Mouse (Mus musculus) mesoderm, embryonic 11.5 days (tissue): ENCODE data around the gene Slc50a1.

ENCODE experiments used
- DNase-seq: peaks from one replicate; pipeline ENCODE4 v3.0.0-alpha.2; 2012; ENCODE audit warnings: low read depth, low spot score

The Slc50a1 gene

DNA sequence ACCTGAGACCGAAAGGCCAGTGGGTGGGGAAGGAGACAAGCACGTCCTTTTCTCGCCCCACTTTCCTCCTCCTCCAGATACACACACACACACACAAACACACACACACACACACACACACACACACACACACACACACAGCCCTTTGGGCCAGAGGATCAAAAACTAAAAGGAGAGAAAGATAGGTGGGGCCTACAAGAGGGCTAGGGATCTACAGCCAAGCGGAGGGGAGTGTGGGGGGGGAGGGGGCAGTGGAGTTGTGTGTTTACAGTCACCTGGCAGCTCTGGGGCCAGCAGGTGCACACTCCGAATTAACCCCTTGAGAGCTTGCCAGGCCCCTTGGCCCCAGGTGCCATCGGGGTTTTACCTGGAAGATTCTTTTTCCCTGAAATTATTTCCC, 37.8 kb downstream of the Slc50a1 start:
- DNase-seq, result no peak

DNA sequence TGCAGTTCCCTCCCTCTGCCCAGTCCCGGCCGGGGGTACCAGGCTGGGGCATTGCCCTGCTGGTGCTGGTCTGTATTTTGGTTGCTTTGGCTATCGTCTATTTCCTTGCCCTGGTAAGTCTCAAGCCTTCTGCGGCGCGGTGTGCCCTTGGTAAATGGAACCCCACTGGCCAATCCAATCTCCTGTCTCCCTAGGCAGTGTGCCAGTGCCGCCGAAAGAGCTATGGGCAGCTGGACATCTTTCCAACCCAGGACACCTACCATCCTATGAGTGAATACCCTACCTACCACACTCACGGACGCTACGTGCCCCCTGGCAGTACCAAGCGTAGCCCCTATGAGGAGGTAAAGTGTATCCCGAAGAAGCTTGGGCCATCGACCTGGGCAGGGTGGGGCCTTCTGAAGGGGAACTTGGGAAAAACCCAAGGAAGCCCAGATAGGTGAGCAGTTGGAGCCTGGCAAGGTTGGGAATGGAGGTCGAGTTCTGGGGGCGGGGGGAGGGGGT, 38.5 kb downstream of the Slc50a1 start:
- no peak for DNase-seq

DNA sequence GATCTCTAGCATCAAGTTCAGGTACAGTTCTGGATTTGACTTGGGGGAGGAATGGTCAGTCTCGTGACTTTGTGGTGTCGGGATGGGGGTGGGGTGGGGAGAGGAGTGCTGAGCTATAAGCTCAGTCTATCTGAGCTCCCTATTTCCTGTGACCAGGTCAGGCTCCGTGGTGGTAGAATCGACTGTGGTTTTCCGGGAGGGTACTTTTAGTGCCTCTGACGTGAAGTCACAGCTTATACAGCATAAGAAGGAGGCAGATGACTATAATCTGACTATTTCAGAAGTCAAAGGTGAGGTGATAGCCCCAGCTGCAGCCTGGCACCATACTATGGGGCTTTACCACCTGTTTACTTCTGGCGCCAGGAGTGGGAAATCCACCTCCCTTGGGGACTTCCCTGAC, 39.0 kb downstream of the Slc50a1 start:
- DNase-seq, result no peak

DNA sequence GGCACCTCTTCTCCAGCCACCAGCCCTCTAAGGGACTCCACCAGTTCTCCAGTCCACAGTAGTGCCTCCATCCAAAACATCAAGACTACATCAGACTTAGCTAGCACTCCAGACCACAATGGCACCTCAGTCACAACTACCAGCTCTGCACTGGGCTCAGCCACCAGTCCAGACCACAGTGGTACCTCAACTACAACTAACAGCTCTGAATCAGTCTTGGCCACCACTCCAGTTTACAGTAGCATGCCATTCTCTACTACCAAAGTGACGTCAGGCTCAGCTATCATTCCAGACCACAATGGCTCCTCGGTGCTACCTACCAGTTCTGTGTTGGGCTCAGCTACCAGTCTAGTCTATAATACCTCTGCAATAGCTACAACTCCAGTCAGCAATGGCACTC, 39.8 kb downstream of the Slc50a1 start:
- DNase-seq, result no peak

DNA sequence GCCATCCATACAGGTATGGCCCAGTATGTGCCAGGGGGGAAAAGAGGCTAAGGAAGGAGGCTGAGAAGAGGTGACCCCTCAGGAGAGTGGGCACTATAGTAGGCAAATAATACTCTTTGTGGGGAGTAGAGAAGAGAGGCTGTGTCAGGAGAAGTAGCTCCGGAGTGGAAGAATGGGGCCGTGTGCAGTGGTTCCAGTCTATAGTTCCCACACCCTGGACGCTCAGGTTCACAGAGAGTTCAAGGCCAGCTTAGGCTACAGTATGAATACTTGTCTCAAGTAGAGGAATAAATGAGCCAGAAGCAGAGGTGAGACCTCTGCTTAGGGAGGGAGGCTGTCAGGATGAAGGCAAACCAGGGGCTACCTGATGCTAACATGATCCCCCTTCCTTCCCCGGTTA, 41.1 kb downstream of the Slc50a1 start:
- no peak for DNase-seq

DNA sequence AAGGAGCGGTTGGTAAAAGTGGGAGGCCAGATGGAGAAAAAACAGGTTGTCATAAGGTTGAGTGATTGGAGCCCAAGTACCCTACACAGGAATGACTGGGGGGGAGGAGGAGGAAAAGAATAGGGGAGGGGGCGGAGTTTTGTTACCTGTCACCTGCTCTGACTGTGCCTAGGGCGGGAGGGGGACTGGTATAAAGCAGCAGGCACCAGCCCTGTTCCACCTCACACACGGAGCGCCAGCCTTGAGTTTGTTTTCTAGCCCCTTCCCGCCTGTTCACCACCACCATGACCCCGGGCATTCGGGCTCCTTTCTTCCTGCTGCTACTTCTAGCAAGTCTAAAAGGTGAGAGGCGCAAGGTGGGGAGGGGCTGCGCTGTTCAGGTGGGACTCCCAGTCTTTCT, 41.5 kb downstream of the Slc50a1 start, which contains the start of gene Muc1:
Gene Muc1, plus strand, starts transcription at position 222 of the 400 bp plus-strand sequence.
- no peak for DNase-seq

DNA sequence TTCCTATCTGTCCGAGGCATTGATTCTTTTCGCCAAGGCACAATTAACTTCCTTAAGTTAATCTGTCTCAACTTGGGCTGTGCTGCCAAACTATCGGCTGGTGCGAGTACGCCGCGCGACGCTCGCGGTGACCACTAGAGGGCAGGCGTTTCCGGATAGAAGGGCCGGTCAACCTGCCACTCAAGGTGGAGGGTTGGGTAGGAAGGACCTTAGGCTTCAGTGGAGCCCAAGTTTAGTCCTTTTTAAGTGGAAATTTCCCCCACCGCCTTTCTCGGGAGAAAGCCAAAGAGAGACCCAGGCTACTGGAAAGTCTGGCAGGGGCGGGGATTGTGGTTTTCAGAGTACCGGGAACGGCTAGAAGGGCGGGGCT, 42.2 kb downstream of the Slc50a1 start:
- DNase-seq, result peak; percentile 84

DNA sequence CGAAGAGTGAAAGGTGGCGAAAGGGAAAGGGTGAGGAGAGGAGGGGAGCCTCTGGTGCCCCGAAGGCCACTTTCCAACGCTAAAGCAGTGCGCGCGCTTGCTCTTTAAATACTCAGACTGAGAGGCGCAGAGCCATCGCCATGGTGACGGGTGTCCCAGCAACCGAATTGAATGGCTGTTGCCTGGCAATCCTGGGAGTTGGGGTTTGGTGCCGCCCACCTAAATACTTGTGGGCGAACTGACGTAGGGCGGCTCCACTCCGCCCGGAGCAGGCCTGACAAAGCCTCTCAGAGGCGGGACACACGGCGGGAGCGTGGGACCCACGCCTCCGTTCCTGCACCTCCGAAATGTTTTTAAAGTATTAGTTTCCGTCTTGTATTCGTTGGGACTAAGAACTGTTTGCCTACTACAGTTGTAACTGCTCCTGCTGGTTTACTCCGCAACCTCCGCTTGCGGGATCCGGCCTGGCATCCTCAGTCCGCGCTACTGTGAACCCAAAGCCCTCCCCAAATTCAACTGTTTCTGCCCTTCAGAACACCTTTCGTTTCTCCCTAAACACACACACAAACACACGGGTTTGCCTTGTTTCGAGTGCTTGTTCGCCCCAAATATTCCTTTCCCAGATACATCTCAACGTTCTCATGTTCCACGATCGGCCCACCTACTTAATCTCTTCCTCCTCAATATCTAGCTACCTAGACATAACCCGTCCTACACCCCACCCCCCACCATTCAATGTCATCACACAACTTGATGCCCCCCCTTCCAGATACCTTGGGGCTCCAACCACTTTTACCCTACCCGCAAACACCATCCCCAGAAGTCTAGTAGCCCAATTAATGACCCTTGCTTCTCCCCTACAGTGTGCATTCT, 42.8 kb downstream of the Slc50a1 start:
- peak; percentile 96 for DNase-seq

DNA sequence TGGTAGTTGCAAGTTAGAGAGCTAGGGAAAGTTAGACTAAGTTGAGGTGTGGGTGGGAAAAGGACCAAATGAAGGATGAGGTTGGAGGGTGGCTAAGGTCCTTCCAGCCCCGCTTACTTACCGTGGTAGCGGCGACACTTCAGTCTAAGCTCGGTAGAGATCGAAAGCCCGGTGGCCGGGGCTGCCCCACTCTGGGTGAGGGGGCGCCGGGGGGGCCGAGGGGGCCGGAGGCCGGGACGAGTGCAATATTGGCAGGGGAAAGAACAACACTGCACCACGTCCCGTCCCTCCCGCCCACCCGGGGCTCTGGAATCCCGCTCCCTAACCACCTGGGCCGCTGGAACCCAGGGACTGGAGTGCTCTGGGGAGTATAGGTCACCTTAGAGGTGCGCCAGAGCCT, 43.5 kb downstream of the Slc50a1 start, which contains the start of gene Mtx1:
Gene Mtx1, minus strand, starts transcription at position 189 of the 400 bp plus-strand sequence.
- no peak for DNase-seq

DNA sequence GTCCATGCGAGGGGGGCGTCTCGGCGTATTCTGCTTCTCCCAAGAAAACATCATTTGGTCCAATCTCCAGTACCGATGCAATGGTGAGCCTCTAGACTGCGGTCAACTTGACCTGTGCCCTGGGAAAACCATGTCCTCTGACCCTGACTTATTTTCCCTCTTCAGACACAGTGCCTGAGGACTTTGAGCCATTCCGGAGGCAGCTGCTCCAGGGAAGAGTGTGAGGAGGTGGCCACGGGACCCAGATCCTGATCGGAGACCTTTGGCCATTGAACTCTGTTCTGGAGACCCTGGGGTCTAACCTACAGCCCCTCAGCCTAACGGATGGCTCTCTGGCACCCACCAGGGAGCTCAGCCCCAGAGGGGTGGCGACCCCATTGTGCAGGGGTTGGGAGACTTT, 44.0 kb downstream of the Slc50a1 start:
- DNase-seq, result no peak

DNA sequence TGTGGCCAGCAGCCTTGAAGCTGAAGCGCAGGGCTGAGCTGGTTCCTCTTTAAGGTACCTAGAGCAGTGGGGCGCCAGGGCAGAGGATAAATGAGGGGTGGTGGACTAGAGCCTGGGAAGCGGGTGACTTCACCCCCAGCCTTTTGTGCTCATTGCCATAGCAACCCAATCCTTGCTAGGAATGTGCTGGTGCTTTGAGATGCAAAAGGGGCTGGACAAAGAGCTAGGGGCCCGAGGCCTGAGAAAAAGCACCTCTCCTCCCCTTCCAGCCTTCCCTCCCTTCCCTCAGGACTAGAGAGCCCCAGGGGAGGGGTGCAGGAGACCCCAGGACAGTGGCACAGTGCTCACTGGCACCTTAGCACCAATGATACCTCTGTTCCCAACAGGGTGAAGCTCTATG, 44.5 kb downstream of the Slc50a1 start:
- DNase-seq, result peak; percentile 84

DNA sequence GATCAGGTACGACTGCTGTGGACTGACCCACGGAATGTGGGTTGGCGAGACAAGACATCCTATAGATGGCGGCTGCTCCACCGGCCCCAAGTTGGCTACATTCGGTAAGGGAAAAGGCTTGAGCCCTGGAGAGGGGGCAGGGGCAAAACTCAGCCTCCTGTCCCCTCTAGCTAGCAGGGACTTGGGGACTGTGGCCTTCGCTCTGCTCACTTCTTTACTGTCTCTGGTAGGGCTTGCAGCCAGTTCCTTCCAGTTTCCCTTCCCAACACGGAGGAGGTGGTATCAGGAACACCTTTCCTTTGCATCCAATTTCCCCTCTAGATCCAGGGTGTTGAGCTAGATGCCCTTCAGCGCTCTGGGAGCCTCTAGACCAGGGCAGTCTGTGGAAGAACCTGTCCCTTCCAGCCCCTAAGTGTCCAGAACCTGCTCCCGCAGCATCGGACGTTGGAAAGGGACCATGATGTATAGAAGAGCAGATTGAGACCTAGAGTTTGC, 45.0 kb downstream of the Slc50a1 start:
- no peak for DNase-seq

DNA sequence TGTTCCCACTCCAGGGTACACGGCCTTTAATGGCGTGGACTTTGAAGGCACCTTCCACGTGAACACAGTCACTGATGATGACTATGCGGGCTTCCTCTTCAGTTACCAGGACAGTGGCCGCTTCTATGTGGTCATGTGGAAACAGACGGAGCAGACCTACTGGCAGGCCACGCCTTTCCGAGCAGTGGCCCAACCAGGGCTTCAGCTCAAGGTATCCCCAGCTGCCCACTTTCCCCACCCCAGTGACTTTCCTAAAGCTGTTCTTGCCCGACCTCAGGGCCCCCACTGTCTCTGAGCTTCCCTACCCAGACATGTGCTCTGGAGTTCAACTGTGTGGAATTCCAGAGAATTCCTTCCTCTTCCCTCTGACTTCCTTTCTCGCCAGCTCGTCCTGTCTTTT, 45.6 kb downstream of the Slc50a1 start:
- DNase-seq, result no peak

DNA sequence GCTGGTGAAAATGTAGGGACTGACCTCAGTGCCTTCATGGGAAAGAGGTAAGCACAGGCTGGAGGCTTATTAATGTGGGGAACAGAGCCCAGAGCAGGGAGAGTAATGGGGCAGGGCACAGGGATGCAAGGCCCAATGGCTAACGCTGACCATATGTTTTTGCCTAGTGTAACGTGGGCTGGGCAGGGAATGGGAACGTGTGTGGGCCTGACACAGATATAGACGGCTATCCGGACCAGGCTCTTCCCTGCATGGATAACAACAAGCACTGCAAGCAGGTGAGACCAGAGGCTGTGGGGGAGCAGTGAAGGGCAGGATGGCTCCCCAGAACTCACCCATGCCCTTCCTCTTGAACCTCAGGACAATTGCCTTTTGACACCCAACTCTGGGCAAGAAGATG, 49.2 kb downstream of the Slc50a1 start:
- no peak for DNase-seq

DNA sequence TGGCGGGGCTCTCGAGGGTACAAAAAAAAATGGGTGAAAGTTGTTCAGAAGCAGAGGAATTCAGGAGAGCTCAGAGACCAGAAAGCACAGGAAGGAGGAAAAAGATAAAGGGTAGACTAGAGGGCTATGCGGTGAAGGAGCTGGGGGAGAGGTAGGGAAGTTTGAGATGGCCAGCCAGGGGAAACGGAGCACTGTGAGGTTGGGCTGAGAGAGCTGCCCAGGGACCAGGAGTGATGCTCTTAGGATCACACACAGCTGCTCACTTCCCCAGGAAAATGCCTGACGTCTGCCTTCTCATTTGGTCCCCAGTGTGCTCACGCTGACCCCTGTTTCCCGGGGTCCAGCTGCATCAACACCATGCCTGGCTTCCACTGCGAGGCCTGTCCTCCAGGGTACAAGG, 50.8 kb downstream of the Slc50a1 start:
- DNase-seq, result no peak

DNA sequence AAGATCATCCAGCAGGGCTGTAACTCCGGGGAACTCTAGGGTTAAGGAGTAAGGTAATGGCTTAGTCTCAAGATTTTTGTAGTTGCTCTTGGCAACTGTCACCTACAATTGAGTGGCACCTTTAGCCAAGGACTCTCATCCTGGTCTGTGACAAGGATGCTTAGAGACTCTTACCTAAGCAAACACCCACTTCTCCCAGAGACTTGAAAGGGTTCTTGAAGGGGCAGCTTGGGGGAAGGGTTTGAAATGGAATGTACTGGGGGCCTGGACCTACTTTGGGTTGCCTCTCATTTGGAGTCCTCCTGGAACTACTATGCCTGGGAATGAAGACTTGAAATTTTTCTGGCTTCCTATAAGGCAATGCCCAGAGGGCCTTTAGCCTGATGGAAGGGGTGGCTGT, 52.1 kb downstream of the Slc50a1 start:
- no peak for DNase-seq
